Mouse (Mus musculus) lung, postnatal 0 days (tissue): ENCODE results near the gene Defb42. TPM values are rescaled to one million over a fixed set of nuclear protein-coding genes. Genes with fewer than 3 reads are reported as not detected.

ENCODE experiments used
- ATAC-seq: fragments of 200-750 bp; cut with Nextera tagmentation; 2 replicates; pipeline ENCODE4 v1.8.0; 2017; ENCODE audit warnings: moderate library complexity
- DNase-seq: peaks from one replicate; pipeline ENCODE4 v3.0.0-alpha.2; 2016; ENCODE audit warnings: low spot score
- H3K27ac ChIP-seq: fragments of 300-500 bp; sonication (generic); 2 replicates; pipeline ENCODE4 v1.5.1; 2014; ENCODE audit warnings: antibody characterized with exemption, mild to moderate bottlenecking, low read length, mixed read lengths
- H3K27me3 ChIP-seq: fragments of 300-500 bp; sonication (generic); replicated peaks from 2 replicates; pipeline ENCODE4 v1.6.1; 2014; ENCODE audit warnings: low read length, mixed read lengths; ENCODE audit not compliant: insufficient read depth
- H3K36me3 ChIP-seq: fragments of 300-500 bp; sonication (generic); 2 replicates; pipeline ENCODE4 v1.6.1; 2014; ENCODE audit warnings: low read length, mixed read lengths; ENCODE audit not compliant: insufficient read depth
- H3K4me1 ChIP-seq: fragments of 300-500 bp; sonication (generic); 2 replicates; pipeline ENCODE4 v1.6.1; 2014; ENCODE audit warnings: antibody characterized with exemption, low read depth, low read length, mixed read lengths; ENCODE audit not compliant: insufficient read depth
- H3K4me2 ChIP-seq: fragments of 300-500 bp; sonication (generic); replicated peaks from 2 replicates; pipeline ENCODE4 v1.6.1; 2014; ENCODE audit warnings: low read depth, mild to moderate bottlenecking, low read length, moderate library complexity, mixed read lengths
- H3K4me3 ChIP-seq: fragments of 300-500 bp; sonication (generic); 2 replicates; pipeline ENCODE4 v1.5.1; 2014; ENCODE audit warnings: low read depth, low read length
- H3K9ac ChIP-seq: fragments of 300-500 bp; sonication (generic); replicated peaks from 2 replicates; pipeline ENCODE4 v1.6.1; 2014; ENCODE audit warnings: low read depth, mild to moderate bottlenecking
- H3K9me3 ChIP-seq: fragments of 300-500 bp; sonication (generic); 2 replicates; pipeline ENCODE4 v1.6.1; 2016; ENCODE audit warnings: low read length, mixed read lengths
- CTCF ChIP-seq: IDR thresholded peaks from 2 replicates; pipeline ENCODE4 v1.5.1; 2016; ENCODE audit warnings: antibody characterized with exemption, mild to moderate bottlenecking
- EP300 ChIP-seq: IDR thresholded peaks from 2 replicates; pipeline ENCODE4 v1.6.1; 2016; ENCODE audit warnings: antibody characterized with exemption, mild to moderate bottlenecking, control low read depth
- WGBS: fragments of 180-500 bp; shearing (Covaris S2); extraction: QIAGEN DNeasy Blood & Tissue Kit; methylation state at CpG from one replicate; pipeline ENCODE4 v1.1.7; 2014; 5-methylcytosine and 5-hydroxymethylcytosine counted together
- polyA plus RNA-seq: library from polyadenylated mRNA; unstranded; fragments of >200 nt; fragmentation: Nextera tagmentation; extraction: Ambion mirVana; gene quantifications from 2 replicates; pipeline ENCODE4 v1.2.1, GENCODE M21; 2015

The Defb42 gene
- polyA plus RNA-seq, 1 experiment from 2014 or later, result not detected

- H3K27ac ChIP-seq, result no peak overlapping the region
- H3K27me3 ChIP-seq, result no peaks in the 10 kb centered on the region
- DNase-seq, result no peak
- no peaks in the 10 kb centered on the region for H3K4me1 ChIP-seq
- ATAC-seq, result no peak
- H3K36me3 ChIP-seq, result no peaks in the 10 kb centered on the region
- WGBS, result 47% methylated on average over 6 of the region's 6 CpGs
- H3K4me3 ChIP-seq, result no peak overlapping the region
- no peak overlapping the region for H3K4me2 ChIP-seq
- TF ChIP-seq CTCF (no peak), EP300 (no peak)
- no peak overlapping the region for H3K9ac ChIP-seq
- H3K9me3 ChIP-seq, result no peaks in the 10 kb centered on the region
These were observed 26.2 kb upstream of the Defb42 start for GRCm38 (mm10) chr14:63020524-63021156.

- WGBS, result 68% methylated on average over 12 of the region's 14 CpGs
- Histone ChIP-seq H3K36me3 (no peaks in the 10 kb centered on the region), H3K27ac (no peak within 1 kb of the TSS), H3K9me3 (no peaks in the 10 kb centered on the region), H3K4me1 (no peaks in the 10 kb centered on the region), H3K9ac (no peak within 1 kb of the TSS), H3K27me3 (no peaks in the 10 kb centered on the region), H3K4me3 (no peak within 1 kb of the TSS), H3K4me2 (no peak within 1 kb of the TSS)
- no peak for ATAC-seq
- no peak for DNase-seq
- TF ChIP-seq EP300, result no peak
- no peak for TF ChIP-seq CTCF
These were observed 3.1 kb downstream of the Defb42 start, which contains the start of gene Defb30 for GRCm38 (mm10) chr14:63049910-63050370. Defb30 (minus strand) TSS chr14:63049960.

GRCm38 (mm10) chr14:63050769-63051168 lies 4.0 kb downstream of the Defb42 start:
- H3K27me3 ChIP-seq, result no peaks in the 10 kb centered on the region
- no peak overlapping the region for H3K27ac ChIP-seq
- no peak overlapping the region for H3K4me3 ChIP-seq
- no peaks in the 10 kb centered on the region for H3K36me3 ChIP-seq
- no peaks in the 10 kb centered on the region for H3K9me3 ChIP-seq
- TF ChIP-seq CTCF, result peak; percentile 78
- TF ChIP-seq EP300, result no peak
- DNase-seq (peak; percentile 47), ATAC-seq (no peak)
- H3K4me2 ChIP-seq, result no peak overlapping the region
- H3K4me1 ChIP-seq, result no peaks in the 10 kb centered on the region
- H3K9ac ChIP-seq, result no peak overlapping the region
- WGBS, result 31% methylated on average over 5 of the region's 5 CpGs

GRCm38 (mm10) chr14:63054729-63055128 lies 7.9 kb downstream of the Defb42 start:
- TF ChIP-seq CTCF, result peak; percentile 63
- TF ChIP-seq EP300, result no peak
- Histone ChIP-seq H3K27me3 (no peaks in the 10 kb centered on the region), H3K36me3 (no peaks in the 10 kb centered on the region), H3K4me3 (no peak overlapping the region), H3K4me1 (no peaks in the 10 kb centered on the region), H3K9ac (no peak overlapping the region), H3K9me3 (no peaks in the 10 kb centered on the region), H3K4me2 (no peak overlapping the region), H3K27ac (no peak overlapping the region)
- 22% methylated on average over 6 of the region's 6 CpGs for WGBS
- ATAC-seq (peak; percentile 97), DNase-seq (peak; percentile 83)

- DNase-seq (peak; percentile 12), ATAC-seq (no peak)
- no peaks in the 10 kb centered on the region for H3K9me3 ChIP-seq
- TF ChIP-seq EP300, result no peak
- TF ChIP-seq CTCF, result no peak
- no peak overlapping the region for H3K9ac ChIP-seq
- H3K36me3 ChIP-seq, result no peaks in the 10 kb centered on the region
- H3K27ac ChIP-seq, result no peak overlapping the region
- WGBS, result 42% methylated on average over 10 of the region's 10 CpGs
- H3K4me3 ChIP-seq, result no peak overlapping the region
- H3K4me1 ChIP-seq, result no peaks in the 10 kb centered on the region
- no peaks in the 10 kb centered on the region for H3K27me3 ChIP-seq
- H3K4me2 ChIP-seq, result no peak overlapping the region
These were observed 13.6 kb downstream of the Defb42 start for GRCm38 (mm10) chr14:63060361-63060760.

GRCm38 (mm10) chr14:63062184-63062583 lies 15.4 kb downstream of the Defb42 start:
- DNase-seq (no peak), ATAC-seq (no peak)
- Histone ChIP-seq H3K4me2 (no peak overlapping the region), H3K27ac (no peak overlapping the region), H3K27me3 (no peaks in the 10 kb centered on the region), H3K4me1 (no peaks in the 10 kb centered on the region), H3K9ac (no peak overlapping the region), H3K9me3 (no peaks in the 10 kb centered on the region), H3K36me3 (no peaks in the 10 kb centered on the region), H3K4me3 (no peak overlapping the region)
- TF ChIP-seq CTCF (no peak), EP300 (no peak)
- 63% methylated on average over 2 of the region's 2 CpGs for WGBS
